Mouse (Mus musculus) cerebellum, adult 18-20 months (tissue): ENCODE data around the gene Ebi3.
"Not testable (repeated sequence)": the region's sequence is repeated elsewhere in the genome, so short reads cannot be mapped to it uniquely, and the experiment has no call there.

Experiments
- DNase-seq, 2 experiments: peaks; one replicate each; pipeline ENCODE4 v3.0.0; 2021

Gene Ebi3

DNA sequence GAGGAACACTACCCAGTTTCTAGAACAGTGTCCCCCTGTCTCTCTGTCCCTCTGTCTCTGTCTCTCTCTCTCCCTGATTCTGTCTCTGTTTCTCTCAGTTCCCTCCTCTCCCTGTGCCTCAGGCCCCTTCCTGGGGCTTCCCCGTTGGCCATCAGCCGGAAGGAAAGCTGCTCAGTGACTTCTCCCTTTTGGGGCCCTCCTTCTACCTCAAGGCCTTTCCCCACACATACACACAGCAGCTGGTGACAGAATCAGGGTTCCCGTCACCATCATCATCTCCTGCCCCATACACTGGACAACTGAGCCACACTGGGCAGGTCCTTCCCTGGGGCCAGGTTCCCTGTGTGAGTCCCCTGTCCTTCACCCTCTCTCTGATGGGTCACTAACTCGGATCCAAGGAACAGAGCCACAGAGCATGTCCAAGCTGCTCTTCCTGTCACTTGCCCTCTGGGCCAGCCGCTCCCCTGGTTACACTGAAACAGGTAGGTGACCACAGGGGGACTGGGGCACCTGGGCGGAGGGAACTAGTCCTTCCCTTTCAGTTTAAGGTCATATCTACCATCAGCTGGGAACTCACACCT, at the start of gene Ebi3:
Gene Ebi3 (plus strand): TSS at position 194 of the 581 bp plus-strand sequence.
- no peak for DNase-seq

DNA sequence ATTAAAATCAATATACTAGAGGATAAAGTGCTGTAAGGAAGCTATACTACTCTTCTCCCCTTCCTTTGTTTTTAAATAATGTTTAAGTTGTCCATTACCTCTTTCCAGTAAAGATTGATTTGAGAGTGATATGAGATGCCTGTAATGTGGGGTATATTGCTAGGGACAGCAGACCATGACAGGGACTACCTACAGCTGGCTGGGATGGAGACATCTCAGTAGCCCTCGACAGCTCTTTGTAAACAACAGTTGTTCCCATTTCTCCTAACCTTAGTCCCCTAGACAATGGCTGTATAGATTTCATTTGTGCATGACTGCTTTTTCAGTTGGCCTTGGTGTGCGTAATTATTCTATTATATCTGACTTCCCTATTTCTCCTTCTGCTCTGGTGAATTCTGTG, 49.4 kb upstream of the Ebi3 start:
- DNase-seq = no peak

DNA sequence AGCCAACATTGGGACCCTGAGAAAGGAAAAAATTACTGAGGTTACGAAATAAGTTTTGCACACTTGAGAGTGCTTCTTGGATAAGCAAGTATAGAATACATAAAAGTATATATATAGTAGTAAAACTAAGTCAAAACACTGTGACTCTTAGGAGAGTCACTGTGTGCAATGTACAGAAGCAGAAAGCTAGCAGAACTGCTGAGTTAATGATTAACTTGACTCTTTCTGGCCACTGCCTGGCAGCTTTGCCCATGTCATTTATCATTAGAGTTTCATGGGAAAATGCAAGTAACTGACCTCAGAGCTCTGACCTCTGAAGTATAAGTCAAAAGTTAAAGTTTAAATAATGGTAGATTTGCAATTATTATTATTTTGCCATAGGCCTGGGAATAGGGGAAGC, 48.8 kb upstream of the Ebi3 start:
- no peak for DNase-seq

DNA sequence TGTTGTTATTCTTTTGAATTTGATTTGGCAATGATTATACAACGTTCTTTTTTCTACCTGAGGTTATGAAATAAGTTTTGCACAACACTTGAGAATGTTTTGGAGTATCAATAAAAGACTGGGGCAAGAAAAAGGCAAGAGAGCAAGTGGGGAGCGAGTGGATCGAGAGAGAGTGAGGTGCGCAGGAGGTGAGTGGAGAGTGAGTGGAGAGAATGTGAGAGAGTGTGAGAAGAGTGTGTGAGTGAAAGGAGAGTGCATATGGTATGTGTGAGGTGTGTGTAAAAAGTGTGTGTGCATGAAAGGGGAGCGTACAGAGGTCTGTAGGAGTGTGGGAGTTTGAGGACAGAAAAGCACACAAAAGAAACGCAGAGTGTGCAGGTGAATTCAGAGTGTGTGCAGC, 48.3 kb upstream of the Ebi3 start:
- DNase-seq = no peak

DNA sequence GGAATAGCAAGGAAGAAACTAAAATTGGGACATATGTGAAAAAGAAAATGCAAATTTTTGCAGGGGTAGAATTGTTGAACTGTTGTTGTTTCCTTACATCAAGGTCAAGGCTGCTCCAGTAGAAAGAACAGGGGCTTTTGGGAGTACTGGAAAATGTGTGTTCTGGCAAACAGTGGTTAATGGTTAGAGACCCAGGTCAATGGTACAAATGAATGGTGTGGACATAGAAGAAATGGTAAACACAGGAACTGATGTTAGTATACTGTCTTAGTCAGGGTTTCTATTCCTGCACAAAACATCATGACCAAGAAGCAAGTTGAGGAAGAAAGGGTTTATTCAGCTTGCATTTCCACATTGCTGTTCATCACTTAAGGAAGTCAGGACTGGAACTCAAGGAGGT, 45.8 kb upstream of the Ebi3 start:
- no peak for DNase-seq

DNA sequence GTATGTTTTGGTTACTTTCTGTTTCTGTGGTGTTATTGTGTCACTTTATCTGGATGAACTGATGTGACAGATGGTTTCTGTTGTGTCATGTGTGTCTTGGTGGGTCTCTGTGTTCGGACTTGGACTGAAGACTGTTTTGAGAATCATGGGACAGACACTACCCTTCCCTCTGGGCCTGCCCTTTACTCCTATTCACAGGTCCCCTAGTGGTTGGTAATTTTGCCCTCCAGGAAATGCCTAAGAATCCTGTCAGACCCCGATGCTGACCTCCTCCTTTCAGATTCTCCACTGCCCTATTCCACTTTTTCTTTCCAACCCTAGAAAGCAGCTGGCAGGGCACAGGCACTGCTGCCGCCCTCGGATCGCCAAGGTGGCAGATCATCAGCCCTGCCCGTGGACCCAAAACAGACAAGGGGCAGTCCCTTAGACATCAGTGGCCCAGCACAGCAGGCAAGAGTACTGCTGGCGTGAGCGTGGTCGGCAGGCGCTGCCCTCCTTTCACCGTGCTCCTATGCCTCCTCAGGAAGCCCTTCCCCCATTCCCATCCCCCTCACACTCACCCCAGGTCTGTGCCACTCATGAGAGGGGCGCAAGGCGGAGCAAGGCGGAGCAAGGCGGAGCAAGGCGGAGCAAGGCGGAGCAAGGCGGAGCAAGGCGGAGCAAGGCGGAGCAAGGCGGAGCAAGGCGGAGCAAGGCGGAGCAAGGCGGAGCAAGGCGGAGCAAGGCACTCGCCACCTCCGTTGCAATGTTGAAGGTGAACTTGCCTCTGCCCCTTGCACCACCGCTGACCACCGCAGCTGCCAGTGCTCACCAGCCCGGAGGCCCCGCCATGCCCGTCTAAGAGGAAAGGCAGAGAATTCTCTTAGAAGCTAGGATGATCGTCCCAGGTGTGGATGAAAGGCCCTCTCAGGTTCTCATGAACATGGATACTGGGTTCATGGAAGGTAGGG, 20.6 kb upstream of the Ebi3 start:
- peak; percentile 73 to 74 for DNase-seq

DNA sequence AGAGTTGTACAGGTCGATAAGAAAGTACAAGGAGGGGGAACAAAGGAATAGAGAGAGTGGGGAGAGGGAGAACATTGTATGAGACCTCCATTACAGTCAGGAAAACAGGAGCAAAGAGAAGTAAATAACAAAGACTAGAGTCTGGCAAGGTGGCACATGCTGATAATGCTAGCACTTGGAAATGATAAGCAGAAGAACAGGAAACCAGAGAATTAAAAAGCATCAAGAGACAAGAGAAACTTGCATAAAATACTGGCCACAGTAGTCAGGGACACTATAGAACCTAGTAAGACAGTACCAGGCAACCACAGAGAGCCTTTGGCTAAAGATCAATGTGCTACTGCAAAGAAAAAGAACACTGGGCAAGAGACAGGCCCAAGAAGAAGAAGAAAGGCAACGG, 19.8 kb upstream of the Ebi3 start:
- DNase-seq = no peak

DNA sequence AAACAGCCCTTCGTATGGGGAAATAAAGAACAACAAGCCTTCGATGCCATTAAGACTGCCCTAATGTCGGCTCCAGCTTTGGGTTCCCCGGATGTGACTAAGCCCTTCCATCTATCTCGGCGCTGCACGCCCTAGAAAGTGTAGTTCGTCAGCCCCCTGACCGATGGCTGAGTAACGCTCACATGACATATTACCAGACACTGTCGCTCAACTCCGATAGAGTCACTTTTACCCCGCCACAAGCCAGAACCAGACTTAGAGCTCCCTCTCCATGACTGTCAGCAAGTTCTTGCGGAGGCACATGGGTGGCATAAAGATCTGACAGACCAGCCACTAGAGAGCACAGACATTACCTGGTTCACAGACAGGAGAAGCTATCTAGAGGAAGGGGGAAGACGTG, 19.2 kb upstream of the Ebi3 start:
- DNase-seq = no peak

DNA sequence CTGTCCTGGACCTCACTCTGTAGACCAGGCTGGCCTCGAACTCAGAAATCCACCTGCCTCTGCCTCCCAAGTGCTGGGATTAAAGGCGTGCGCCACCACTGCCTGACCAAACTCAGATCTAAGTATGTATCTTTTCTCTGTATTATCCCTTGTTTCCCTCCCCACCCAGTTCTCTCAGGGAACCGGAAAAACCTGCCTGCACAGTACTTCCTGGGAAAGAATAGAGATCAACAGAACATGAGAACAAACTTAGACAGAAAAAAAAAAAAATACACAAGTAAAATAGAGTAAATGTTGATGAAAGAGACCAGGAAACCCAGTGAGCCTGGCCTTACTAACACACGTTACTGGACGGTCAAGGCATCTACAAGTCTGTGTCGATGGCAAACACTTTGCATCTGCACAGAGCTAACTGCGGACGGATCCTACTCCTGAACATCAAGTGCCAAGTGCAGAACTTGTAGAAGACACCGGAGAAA, 8.0 kb upstream of the Ebi3 start:
- not testable (repeated sequence) for DNase-seq

DNA sequence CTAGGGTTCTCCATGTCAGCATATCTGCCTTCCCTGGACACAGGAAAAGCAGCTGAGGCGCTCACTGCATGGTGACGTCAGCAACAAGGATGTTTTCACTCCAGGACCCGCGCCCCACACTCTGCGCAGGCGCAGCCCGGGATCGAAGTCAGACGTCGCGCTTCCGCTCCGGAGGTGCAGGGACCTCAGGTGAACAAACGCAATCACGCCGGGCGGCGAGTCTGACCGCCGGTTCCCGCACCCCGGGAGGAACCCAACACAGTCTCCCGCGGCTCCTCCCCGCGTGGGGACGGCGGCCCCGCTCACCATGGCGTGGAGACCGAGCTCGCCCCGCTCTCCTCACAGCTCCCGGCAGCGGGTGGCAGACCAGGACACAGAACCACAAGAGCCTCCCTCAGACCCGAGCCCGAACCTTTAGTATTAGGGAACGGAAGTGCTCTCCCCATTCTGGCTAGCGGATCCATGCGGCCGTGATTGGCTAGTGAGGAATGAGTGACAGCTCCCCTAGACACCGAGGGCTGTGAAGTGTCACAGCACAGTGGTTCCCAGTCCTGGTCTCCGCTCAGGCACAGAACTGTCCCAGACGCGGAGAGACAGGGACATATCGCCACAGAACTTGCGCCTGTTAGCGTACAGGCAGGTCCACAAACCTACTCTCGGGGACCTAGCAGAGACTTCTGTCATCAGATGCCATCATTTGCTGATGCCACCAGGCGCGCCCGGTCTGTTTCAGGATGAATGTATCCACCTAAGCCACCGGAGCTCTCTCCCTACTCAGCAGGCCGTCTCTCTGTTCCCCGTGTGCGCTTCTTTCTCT, 7.4 kb upstream of the Ebi3 start:
- DNase-seq = peak; percentile 93 to 99

DNA sequence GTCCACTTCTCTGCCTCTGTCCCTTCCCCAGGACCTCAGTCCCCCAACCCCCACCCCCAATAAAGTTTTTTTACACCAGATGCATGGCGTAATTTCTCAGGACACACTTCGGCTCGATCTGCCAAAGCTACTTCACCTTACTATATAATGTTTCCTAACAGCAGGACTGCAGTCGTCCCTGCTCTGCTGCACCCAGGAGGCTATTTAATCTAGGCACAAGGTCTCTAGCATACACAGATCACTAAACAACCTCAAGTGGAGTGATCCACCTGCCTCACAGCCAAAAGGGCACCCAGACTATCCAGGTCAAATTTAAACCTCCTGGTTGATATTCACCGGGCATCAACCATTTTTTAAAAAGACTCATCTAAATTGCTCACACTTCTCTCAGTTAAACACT, 6.7 kb upstream of the Ebi3 start:
- DNase-seq = peak; percentile 22 to 39

DNA sequence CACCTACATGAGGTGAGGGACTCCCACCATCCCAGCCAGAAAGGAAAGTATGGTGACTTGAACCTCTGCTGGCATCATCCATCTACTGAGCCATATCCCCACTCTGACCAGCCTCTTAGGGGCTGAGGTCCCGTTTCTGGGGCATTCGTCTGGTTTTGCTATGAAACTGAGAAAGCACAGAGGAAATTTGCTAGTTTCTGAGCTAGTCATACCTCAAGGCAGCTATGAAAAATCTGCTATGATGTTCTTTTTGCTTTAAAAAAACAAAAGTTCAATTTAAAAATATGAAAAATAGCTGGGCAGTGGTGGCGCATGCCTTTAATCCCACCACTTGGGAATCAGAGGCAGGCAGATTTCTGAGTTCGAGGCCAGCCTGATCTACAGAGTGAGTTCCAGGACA, 3.8 kb upstream of the Ebi3 start:
- DNase-seq = no peak

DNA sequence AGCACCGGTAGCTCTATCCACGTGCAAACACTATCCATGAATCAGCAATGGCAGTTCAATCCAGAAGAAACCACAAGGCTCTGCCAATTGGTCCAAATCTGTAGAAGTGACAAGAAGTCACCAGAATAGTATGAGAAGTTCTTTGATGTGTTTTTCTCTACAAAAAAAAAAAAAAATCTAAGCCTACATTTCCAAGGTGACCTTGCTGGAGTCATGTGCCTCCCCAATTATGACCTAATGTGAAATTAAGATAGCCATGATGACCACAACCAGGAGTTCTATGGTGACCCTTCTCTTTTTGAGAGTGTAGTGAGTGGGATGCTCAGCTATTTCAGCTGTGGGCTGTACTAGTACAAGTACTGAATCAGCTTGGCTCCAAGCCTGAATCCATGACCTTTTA, 3.0 kb upstream of the Ebi3 start, which contains the start of gene Zfp119b:
Gene Zfp119b (minus strand): TSS at position 101 of the 400 bp plus-strand sequence.
- DNase-seq = no peak

DNA sequence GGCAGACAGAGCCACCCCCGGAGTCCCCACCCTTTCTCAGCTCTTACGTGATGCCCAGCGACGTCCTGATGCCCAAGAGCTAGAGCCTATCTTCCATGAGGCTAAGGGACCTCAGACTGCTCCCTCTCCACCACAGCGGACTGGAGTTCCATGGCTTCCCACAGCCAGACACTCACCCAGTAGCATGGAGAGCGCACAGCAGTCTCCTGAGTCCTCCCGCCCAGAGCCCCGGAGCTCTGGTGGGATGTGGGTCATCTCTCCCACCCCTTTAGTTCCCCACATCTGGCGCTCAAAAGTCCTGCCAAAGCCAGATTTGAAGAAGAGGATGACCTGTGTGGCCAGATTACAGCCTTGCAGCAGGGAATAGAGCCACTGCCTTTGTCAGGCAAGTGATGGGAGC, 1.8 kb upstream of the Ebi3 start:
- no peak for DNase-seq

DNA sequence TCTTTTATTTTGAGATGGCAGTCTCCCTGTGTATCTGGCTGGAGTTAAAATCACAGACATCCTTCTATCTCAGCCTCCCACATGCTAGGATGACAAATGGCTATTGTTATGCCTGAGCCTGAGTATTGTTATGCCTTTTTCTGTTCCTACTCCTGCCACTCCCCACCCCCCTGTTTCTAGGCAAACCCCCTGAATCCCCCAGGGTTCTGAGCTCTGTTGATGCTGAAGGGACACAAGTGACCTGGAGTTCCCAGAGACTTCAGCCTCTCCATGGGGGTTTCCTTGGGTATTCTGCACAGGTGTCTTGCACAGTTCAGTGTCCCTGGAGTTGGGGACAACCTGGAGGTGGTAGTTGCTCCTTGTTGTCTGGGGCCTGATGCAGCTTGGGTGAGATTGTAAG, 399 bp upstream of the Ebi3 start:
- no peak for DNase-seq

DNA sequence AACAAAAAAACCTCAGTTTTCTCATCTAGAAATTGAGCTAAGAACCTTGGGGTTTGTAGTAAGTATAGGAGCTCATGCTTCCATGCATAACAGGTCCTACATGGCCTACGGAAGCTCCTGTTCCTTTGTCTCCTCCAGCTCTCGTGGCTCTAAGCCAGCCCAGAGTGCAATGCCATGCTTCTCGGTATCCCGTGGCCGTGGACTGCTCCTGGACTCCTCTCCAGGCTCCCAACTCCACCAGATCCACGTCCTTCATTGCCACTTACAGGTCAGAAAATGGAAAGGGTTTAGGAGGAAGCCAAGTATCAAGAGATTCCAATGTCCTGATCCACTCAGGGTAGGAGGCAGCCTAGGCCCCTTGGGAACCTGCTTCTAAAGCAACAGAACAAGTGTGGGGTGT, 1.3 kb downstream of the Ebi3 start:
- DNase-seq = peak in 1 of 2 experiments; percentile 9

DNA sequence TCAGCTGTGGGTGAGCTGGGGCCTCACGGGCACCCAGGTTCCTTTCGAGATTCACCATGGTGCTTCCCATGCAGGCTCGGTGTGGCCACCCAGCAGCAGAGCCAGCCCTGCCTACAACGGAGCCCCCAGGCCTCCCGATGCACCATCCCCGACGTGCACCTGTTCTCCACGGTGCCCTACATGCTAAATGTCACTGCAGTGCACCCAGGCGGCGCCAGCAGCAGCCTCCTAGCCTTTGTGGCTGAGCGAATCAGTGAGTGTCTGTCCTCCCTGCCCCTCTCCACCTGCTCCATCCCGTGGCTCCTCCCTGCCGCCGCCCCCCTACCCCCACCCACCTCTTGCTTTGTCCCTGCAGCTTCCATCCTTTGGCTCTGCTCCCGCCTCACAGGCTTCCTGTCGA, 1.8 kb downstream of the Ebi3 start:
- peak in 1 of 2 experiments; percentile 9 for DNase-seq

DNA sequence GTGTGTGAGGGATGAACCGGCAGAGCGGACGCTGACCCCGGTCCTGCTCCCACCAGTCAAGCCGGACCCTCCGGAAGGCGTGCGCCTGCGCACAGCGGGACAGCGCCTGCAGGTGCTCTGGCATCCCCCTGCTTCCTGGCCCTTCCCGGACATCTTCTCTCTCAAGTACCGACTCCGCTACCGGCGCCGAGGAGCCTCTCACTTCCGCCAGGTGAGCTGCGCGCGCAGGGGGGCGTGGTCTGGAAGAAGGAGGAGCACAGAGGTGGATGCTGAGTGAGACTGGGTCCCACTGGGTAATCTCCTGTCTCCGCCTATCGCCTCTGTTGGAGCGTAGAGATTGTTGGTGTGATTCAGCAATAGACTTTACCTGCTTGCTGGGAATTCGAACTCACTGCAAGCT, 3.7 kb downstream of the Ebi3 start:
- peak; percentile 88 to 92 for DNase-seq

DNA sequence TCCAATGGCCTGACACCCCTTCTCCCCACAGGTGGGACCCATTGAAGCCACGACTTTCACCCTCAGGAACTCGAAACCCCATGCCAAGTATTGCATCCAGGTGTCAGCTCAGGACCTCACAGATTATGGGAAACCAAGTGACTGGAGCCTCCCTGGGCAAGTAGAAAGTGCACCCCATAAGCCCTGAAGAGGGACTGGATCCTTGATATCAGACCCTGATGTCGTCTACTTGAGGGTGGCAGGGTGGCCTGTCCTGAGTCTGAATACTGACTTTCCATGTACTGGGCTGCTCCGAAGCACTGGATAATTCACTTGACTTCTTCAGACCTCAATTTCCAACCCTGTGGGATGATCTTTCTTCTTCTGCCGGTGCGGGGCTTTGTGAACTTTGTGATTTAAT, 4.2 kb downstream of the Ebi3 start:
- peak in 1 of 2 experiments; percentile 31 for DNase-seq

DNA sequence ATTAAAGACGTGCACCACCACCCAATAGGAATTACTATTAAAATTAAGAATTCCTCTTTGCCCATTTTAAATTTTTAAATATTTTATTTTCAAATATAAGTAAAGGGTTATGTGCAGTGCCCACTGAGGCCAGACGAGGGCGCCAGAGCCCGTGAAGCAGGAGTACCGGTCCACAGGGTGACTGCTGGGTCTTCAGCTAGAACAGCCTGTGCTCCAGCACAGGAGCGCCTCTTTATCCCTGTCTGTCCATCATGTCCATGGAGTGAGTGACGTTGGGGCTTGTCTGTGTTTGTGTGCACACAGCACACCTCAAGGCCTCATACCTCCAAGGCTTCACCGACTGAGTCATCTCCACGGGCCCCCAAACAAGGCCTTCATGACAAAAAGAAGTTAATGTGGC, 4.7 kb downstream of the Ebi3 start:
- peak; percentile 80 to 87 for DNase-seq

DNA sequence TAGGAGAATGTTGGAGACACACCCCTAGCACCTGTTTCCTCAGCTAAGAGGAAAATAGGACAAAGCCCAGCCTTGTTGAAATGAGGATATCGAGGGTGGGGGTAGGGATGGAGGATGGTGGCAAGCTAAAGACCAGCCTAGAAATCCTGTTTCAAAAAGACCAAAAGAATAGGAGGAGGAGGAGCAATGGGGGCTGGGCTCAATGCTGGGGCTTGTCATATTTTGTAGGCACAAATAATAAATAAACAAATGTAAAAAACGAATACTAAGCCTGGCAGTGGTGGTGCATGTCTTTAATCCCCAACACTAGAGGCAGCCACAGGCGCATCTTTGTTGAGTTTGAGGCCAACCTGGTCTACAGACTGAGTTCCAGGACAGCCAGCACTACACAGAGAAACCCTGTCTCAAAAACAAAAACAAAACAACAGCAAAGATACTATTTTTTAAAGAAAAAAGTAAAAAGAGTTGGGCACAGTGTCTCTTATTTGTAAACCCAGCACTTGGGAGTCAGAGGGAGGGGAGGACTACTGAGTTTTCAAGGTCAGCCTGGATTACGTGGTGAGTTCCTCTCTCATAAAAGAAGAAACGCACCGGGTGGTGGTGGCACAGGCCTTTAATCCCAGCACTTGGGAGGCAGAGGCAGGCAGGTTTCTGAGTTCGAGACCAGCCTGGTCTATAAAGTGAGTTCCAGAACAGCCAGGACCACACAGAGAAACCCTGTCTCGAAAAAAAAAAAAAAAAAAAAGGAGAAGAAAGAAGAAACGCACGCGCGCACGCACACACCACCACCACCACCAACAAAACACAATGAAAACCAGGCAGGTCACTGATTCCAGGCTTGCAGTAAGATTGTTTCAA, 5.5 kb downstream of the Ebi3 start:
- DNase-seq = peak; percentile 20 to 29

DNA sequence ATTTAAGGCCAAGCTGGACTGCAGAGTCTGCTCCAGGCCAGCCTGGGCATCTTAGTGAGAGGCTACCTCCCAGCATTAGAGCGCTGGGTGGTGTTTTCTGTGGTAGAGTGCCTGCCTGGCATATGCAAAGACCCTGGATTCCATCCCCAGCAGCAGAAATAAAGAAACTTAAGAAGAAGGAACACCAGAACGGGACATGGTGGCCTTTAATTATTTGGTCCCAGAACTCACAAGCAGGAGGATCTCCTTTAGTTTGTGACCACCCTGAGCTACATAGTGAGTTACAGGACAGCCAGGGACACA, 6.1 kb downstream of the Ebi3 start:
- DNase-seq = no peak
